Mouse (Mus musculus) liver, embryonic 14.5 days (tissue): ENCODE measurements around the gene Tmem198.

Experiments
- CTCF ChIP-seq: IDR thresholded peaks from 2 replicates; pipeline ENCODE4 v1.5.1; 2016; ENCODE audit warnings: antibody characterized with exemption, low read depth, control low read depth
- EP300 ChIP-seq: IDR thresholded peaks from 2 replicates; pipeline ENCODE4 v1.6.1; 2016; ENCODE audit warnings: antibody characterized with exemption, low read depth

- TF ChIP-seq CTCF = no peak
- no peak for TF ChIP-seq EP300
These were observed 7.2 kb downstream of the Tmem198 start for GRCm38 (mm10) chr1:75486561-75486960.
